Mouse (Mus musculus) skeletal muscle tissue, postnatal 0 days (tissue): ENCODE data around the gene Cers5. TPM values are rescaled to one million over a fixed set of nuclear protein-coding genes. Genes with fewer than 3 reads are reported as not detected.

ENCODE experiments used
- polyA plus RNA-seq: library from polyadenylated mRNA; unstranded; fragments of >200 nt; fragmentation: Nextera tagmentation; extraction: Ambion mirVana; gene quantifications from 2 replicates; pipeline ENCODE4 v1.2.1, GENCODE M21; 2015

The Cers5 gene
- 27.7 and 33.8 TPM in 2 replicates for polyA plus RNA-seq

GRCm38 (mm10) chr15:99772881-99772924 lies at the start of gene Cers5:
Gene Cers5, minus strand, starts transcription at chr15:99772885.

GRCm38 (mm10) chr15:99725341-99726155 lies 47.1 kb downstream of the Cers5 start, which contains the start of gene Cox14:
Gene Cox14, plus strand, starts transcription at chr15:99725618.

GRCm38 (mm10) chr15:99717386-99718334 lies 55.0 kb downstream of the Cers5 start, which contains the start of gene Gpd1:
Gene Gpd1, plus strand, starts transcription at chr15:99717515.

GRCm38 (mm10) chr15:99705440-99706048 lies 67.1 kb downstream of the Cers5 start, which contains the start of gene Gm17349:
Gene Gm17349, minus strand, starts transcription at chr15:99705490.

GRCm38 (mm10) chr15:99701999-99702900 lies 70.4 kb downstream of the Cers5 start, which contains the start of gene Smarcd1:
Gene Smarcd1, plus strand, starts transcription at chr15:99702129.

Other genes starting within 250 kb of the Cers5 start
- not detected in 2 replicates for gene Faim2, start 244.7 kb downstream of the Cers5 start, polyA plus RNA-seq
- 0.19 TPM in 1 of 2 replicates, not detected in the other for gene Aqp2, start 193.8 kb downstream of the Cers5 start, polyA plus RNA-seq
- gene Aqp5, start 182.1 kb downstream of the Cers5 start, polyA plus RNA-seq = 0.22 TPM in 1 of 2 replicates, not detected in the other
- not detected in 2 replicates for gene Aqp6, start 171.5 kb downstream of the Cers5 start, polyA plus RNA-seq
- 24.8 and 27.4 TPM in 2 replicates for gene Racgap1, start 121.2 kb downstream of the Cers5 start, polyA plus RNA-seq
- gene Asic1, start 102.5 kb downstream of the Cers5 start, polyA plus RNA-seq = 0.63 and 0.87 TPM in 2 replicates
- gene Smarcd1, start 70.8 kb downstream of the Cers5 start, polyA plus RNA-seq = 8.8 and 10.3 TPM in 2 replicates
- gene Gm17349, start 67.4 kb downstream of the Cers5 start, polyA plus RNA-seq = not detected in 2 replicates
- 134 and 236 TPM in 2 replicates for gene Gpd1, start 55.4 kb downstream of the Cers5 start, polyA plus RNA-seq
- gene Cox14, start 47.3 kb downstream of the Cers5 start, polyA plus RNA-seq = 330 and 351 TPM in 2 replicates
- gene Lima1, start 102.6 kb upstream of the Cers5 start, polyA plus RNA-seq = 35.0 and 35.3 TPM in 2 replicates
- 0.02 and 0.10 TPM in 2 replicates for gene Fam186a, start 194.2 kb upstream of the Cers5 start, polyA plus RNA-seq
- 21.5 and 24.7 TPM in 2 replicates for gene Larp4, start 197.2 kb upstream of the Cers5 start, polyA plus RNA-seq